Mouse (Mus musculus): ENCODE data around the gene Hsbp1. TPM values are rescaled to one million over a fixed set of nuclear protein-coding genes. Genes with fewer than 3 reads are reported as not detected.
"Not testable (repeated sequence)": the region's sequence is repeated elsewhere in the genome, so short reads cannot be mapped to it uniquely, and the experiment has no call there.

The Hsbp1 gene
- 259 and 264 TPM in 2 replicates for polyA plus RNA-seq (2015; fragmentation: Nextera tagmentation; extraction: Ambion mirVana)

DNA sequence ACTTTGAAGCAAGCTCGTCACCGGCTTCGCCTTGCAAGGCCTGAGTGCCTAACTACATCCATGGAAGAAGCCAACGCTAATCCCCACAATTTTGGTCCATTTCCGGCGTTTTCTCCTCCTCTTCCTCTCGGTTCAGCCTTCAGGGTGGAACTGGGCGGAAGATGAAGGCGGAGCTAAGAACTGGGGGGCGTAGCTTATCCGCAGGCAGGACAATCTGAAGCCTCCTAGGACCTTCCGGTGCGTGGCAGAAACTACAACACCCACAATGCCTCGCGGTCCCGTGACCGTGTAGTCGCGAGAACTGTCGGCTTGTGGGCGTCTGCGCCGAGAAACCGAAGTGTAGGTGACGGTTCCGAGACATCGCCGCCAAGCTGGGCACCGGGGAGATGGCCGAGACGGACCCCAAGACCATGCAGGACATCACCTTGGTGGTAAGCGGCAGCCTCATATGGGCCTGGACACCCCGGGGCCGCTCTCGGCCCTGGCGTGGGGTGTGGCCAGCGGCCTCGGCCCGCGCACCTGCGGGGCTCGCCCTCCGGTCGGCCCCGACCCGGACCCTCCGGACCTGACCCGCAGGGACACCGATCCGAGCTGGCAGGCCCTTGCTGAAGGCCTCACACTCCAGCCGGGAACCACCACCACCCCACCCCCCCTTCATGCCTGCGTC, at the start of gene Hsbp1:
Gene Hsbp1, plus strand, starts transcription at position 299 of the 667 bp plus-strand sequence.
- WGBS = 2% methylated on average over 52 of the region's 52 CpGs
- H3K27me3 ChIP-seq (replicated peaks; ENCODE audit: control insufficient read depth, insufficient read depth, low read length) = 0 out of 2 replicates have a peak, but pooled peaks cover 2% of the 10 kb centered on the region
- peak within 1 kb of the TSS; percentile 99 for H3K4me3 ChIP-seq (ENCODE audit: low read length)
- peak within 1 kb of the TSS; percentile 37 for H3K27ac ChIP-seq (ENCODE audit: low read length)
- peaks cover 10% of the 10 kb centered on the region; the same call in 1 of the 2 replicates for H3K36me3 ChIP-seq (ENCODE audit: control insufficient read depth, insufficient read depth, low read length)
- peak; percentile 99 for ATAC-seq
- peaks cover 5% of the 10 kb centered on the region; the same call in 1 of the 2 replicates for H3K9me3 ChIP-seq (ENCODE audit: control insufficient read depth, low read length)
- peak within 1 kb of the TSS; percentile 86 for H3K9ac ChIP-seq (ENCODE audit: low read depth, low read length)
- H3K4me2 ChIP-seq (ENCODE audit: low read depth, low read length) = peak within 1 kb of the TSS; percentile 69
- peaks cover 8% of the 10 kb centered on the region for H3K4me1 ChIP-seq (ENCODE audit: control insufficient read depth, insufficient read depth, low read length)

DNA sequence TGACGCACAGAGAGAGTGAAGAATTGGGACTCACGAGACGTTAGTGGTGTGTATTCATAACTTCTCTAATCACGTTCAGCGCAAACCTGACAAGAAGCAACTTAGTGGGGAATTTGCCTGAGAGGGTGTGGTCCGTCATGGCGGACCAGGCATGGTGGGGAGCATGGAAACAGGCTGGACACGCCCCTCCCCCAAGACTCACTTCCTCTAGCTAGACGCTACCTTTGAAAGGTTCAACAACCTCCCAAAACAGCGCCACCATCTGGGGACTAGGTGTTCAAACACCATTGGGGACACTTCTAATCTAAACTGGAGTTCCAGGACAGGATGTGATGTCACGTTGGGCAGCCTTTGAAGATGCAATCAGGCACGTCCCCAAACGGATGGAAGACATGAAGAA, 48.8 kb upstream of the Hsbp1 start:
- WGBS = 80% methylated on average over 13 of the region's 13 CpGs
- Histone ChIP-seq H3K4me3 (ENCODE audit: low read length) (no peak overlapping the region), H3K27me3 (replicated peaks; ENCODE audit: control insufficient read depth, insufficient read depth, low read length) (no peaks in the 10 kb centered on the region), H3K4me1 (ENCODE audit: control insufficient read depth, insufficient read depth, low read length) (no peaks in the 10 kb centered on the region), H3K4me2 (ENCODE audit: low read depth, low read length) (no peak overlapping the region), H3K27ac (ENCODE audit: low read length) (no peak overlapping the region), H3K36me3 (ENCODE audit: control insufficient read depth, insufficient read depth, low read length) (no peaks in the 10 kb centered on the region), H3K9me3 (ENCODE audit: control insufficient read depth, low read length) (no peaks in the 10 kb centered on the region), H3K9ac (ENCODE audit: low read depth, low read length) (no peak overlapping the region)
- no peak for ATAC-seq

DNA sequence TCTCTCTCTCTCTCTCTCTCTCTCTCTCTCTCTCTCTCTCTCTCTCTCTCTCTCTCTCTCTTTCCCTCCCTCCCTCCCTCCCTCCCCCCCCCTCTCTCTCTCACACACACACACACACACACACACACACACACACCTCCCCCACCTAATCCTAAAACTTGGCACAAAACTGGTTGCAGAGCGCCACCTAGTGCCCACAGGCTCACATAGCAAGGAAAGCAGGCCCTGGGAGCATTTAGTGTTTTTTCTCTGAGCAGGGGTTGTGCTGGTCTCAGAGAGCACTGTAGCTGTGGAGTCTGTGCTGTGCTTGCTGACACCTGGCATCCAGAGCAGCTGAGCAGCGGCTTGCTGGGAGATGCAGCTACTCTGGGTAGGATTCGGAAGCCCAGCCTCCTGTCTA, 46.5 kb upstream of the Hsbp1 start:
- H3K27ac ChIP-seq (ENCODE audit: low read length); ATAC-seq: not testable (repeated sequence)

DNA sequence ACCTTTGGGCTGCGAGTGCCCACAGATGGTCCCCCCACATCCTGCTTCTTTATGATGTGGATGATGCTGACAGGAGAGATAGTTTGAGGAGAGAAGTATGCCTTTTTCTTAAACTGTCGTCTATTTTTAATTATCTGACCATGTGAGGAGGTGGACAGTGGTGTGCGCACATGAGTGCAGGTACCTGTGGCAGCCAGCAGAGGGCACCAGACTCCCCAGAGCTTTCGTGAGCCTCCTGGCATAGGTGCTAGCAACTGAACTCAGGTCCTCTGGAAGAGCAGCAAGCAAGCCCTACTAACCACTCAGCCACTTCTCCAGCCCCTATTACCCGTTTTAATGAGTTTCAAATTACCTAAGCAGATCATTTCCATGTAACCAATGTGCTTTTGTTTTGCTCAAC, 44.0 kb upstream of the Hsbp1 start:
- H3K27me3 ChIP-seq (replicated peaks; ENCODE audit: control insufficient read depth, insufficient read depth, low read length) = no peaks in the 10 kb centered on the region
- WGBS = 93% methylated on average over 5 of the region's 5 CpGs
- no peaks in the 10 kb centered on the region for H3K9me3 ChIP-seq (ENCODE audit: control insufficient read depth, low read length)
- H3K9ac ChIP-seq (ENCODE audit: low read depth, low read length) = no peak overlapping the region
- H3K4me1 ChIP-seq (ENCODE audit: control insufficient read depth, insufficient read depth, low read length) = no peaks in the 10 kb centered on the region
- no peak overlapping the region for H3K4me2 ChIP-seq (ENCODE audit: low read depth, low read length)
- H3K27ac ChIP-seq (ENCODE audit: low read length) = no peak overlapping the region
- ATAC-seq = no peak
- H3K36me3 ChIP-seq (ENCODE audit: control insufficient read depth, insufficient read depth, low read length) = no peaks in the 10 kb centered on the region
- no peak overlapping the region for H3K4me3 ChIP-seq (ENCODE audit: low read length)

More for the DNA sequence above, 46.5 kb upstream of the Hsbp1 start:
- not testable (repeated sequence) for H3K4me3 ChIP-seq (ENCODE audit: low read length); H3K36me3 ChIP-seq (ENCODE audit: control insufficient read depth, insufficient read depth, low read length); H3K4me2 ChIP-seq (ENCODE audit: low read depth, low read length); H3K27me3 ChIP-seq (replicated peaks; ENCODE audit: control insufficient read depth, insufficient read depth, low read length); H3K4me1 ChIP-seq (ENCODE audit: control insufficient read depth, insufficient read depth, low read length); H3K9ac ChIP-seq (ENCODE audit: low read depth, low read length); H3K9me3 ChIP-seq (ENCODE audit: control insufficient read depth, low read length)
- WGBS = 26% methylated on average over 3 of the region's 3 CpGs

DNA sequence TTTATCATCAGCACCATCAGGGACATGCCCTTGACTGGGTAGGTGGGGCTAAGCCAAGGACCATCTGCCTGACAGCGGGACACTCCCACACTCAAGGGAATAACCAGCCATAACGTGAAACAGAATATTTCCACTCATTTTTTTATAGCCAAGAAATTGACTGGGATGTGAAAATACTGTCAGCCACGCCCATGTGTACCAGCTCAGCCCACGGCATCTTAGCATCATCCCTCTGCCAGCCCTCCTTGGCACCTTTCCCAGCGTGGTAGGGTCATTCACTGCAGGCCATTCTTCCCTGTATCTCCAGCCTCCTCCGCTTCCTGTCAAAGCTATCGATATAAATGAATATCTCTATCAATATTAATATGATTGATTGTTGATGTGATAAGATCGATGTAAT, 40.1 kb upstream of the Hsbp1 start:
- H3K9me3 ChIP-seq (ENCODE audit: control insufficient read depth, low read length) = no peaks in the 10 kb centered on the region
- H3K4me2 ChIP-seq (ENCODE audit: low read depth, low read length) = no peak overlapping the region
- no peaks in the 10 kb centered on the region for H3K27me3 ChIP-seq (replicated peaks; ENCODE audit: control insufficient read depth, insufficient read depth, low read length)
- no peak overlapping the region for H3K9ac ChIP-seq (ENCODE audit: low read depth, low read length)
- no peaks in the 10 kb centered on the region for H3K36me3 ChIP-seq (ENCODE audit: control insufficient read depth, insufficient read depth, low read length)
- no peaks in the 10 kb centered on the region for H3K4me1 ChIP-seq (ENCODE audit: control insufficient read depth, insufficient read depth, low read length)
- 78% methylated on average over 8 of the region's 8 CpGs for WGBS
- no peak overlapping the region for H3K27ac ChIP-seq (ENCODE audit: low read length)
- no peak overlapping the region for H3K4me3 ChIP-seq (ENCODE audit: low read length)
- ATAC-seq = no peak

DNA sequence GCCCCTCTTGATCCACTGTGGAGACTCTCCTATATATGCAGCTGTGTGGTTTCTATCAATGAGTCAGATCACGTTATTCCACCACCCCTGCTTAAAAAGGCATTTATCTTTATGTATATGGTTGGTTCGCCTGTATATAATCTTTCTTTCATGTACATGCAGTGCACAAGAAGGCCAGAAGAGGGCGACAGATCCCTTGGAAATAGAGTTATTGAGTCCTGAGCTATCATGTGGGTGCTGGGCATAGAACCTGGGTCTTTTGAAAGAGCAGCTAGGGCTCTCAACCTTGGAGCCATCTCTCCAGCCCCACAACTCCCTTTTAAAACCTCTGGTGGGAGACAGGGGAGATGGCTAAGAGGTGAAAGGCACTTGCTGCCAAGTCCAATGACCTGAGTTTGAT, 32.9 kb upstream of the Hsbp1 start:
- Histone ChIP-seq H3K4me1 (ENCODE audit: control insufficient read depth, insufficient read depth, low read length) (no peaks in the 10 kb centered on the region), H3K9ac (ENCODE audit: low read depth, low read length) (no peak overlapping the region), H3K9me3 (ENCODE audit: control insufficient read depth, low read length) (no peaks in the 10 kb centered on the region; the same call in 1 of the 2 replicates), H3K27ac (ENCODE audit: low read length) (no peak overlapping the region), H3K4me2 (ENCODE audit: low read depth, low read length) (no peak overlapping the region), H3K4me3 (ENCODE audit: low read length) (no peak overlapping the region), H3K27me3 (replicated peaks; ENCODE audit: control insufficient read depth, insufficient read depth, low read length) (no peaks in the 10 kb centered on the region), H3K36me3 (ENCODE audit: control insufficient read depth, insufficient read depth, low read length) (no peaks in the 10 kb centered on the region)
- no peak for ATAC-seq
- 29% methylated on average over 3 of the region's 3 CpGs for WGBS

DNA sequence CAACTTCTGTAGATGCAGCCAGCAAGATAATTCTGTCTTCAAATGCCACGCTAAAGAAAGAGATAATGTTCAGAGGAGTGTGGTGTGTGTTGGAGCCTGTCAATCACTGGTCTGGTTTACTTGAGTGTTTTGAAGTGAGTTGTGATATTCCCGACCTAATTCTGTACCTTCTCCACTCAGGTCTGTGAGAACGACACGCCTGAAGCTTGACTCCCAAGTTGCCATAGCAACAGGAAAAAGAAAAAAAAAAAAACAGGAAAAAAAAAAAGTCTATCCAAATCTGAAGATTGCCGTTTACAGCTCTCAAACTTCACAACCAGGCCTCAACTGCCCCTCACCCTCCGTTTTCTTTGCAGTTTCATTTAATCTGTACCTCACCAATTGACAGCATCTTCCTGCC, 21.1 kb upstream of the Hsbp1 start:
- Histone ChIP-seq H3K9me3 (ENCODE audit: control insufficient read depth, low read length) (no peaks in the 10 kb centered on the region), H3K4me1 (ENCODE audit: control insufficient read depth, insufficient read depth, low read length) (no peaks in the 10 kb centered on the region), H3K9ac (ENCODE audit: low read depth, low read length) (no peak overlapping the region), H3K4me3 (ENCODE audit: low read length) (no peak overlapping the region), H3K27me3 (replicated peaks; ENCODE audit: control insufficient read depth, insufficient read depth, low read length) (no peaks in the 10 kb centered on the region), H3K4me2 (ENCODE audit: low read depth, low read length) (no peak overlapping the region), H3K27ac (ENCODE audit: low read length) (no peak overlapping the region), H3K36me3 (ENCODE audit: control insufficient read depth, insufficient read depth, low read length) (no peaks in the 10 kb centered on the region)
- ATAC-seq = no peak
- WGBS = 58% methylated on average over 6 of the region's 6 CpGs

DNA sequence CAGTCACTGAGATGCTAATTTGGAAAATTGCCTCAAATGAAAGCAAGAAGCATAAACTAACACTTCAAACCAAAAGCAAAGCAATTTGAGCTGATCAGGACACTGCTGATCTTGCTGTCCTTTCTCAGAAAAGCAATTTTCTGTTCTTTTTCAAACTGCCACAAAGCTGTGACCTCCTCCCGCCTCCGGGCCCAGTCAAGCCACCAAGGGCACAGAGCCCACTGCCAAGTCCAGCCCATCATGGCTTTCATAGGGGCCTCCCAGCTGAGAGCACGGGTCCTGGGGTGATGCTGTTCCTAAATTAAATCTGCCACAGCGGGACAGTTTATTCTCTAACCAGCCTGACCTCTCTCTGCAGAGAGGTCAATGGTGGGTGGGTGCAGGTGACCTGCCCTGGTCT, 4.7 kb upstream of the Hsbp1 start:
- Histone ChIP-seq H3K36me3 (ENCODE audit: control insufficient read depth, insufficient read depth, low read length) (no peaks in the 10 kb centered on the region), H3K4me2 (ENCODE audit: low read depth, low read length) (no peak overlapping the region), H3K4me3 (ENCODE audit: low read length) (no peak overlapping the region), H3K4me1 (ENCODE audit: control insufficient read depth, insufficient read depth, low read length) (no peaks in the 10 kb centered on the region), H3K27me3 (replicated peaks; ENCODE audit: control insufficient read depth, insufficient read depth, low read length) (0 out of 2 replicates have a peak, but pooled peaks cover 2% of the 10 kb centered on the region), H3K9me3 (ENCODE audit: control insufficient read depth, low read length) (peaks cover 9% of the 10 kb centered on the region; the same call in 1 of the 2 replicates), H3K9ac (ENCODE audit: low read depth, low read length) (no peak overlapping the region), H3K27ac (ENCODE audit: low read length) (no peak overlapping the region)
- no peak for ATAC-seq
- WGBS = 84% methylated on average over 4 of the region's 4 CpGs

DNA sequence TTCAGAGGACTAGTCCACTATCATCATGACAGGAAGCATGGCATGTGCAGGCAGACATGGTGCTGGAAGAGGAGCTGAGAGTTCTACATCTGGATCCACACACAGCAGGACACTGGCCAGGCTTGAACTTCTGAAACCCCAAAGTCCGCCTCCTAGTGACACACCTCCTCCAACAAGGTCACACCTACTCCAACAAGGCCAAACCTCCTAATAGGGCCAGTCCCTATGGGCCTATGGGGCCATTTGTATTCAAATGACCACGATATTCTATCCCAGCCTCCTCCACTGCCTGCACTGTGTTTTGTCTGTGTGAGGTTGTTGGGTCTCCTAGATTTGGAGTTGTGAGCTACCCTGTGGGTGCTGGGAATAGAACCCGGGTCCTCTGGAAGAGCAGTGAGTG, 682 bp upstream of the Hsbp1 start:
- Histone ChIP-seq H3K4me3 (ENCODE audit: low read length) (peak overlapping the region; percentile 99), H3K4me1 (ENCODE audit: control insufficient read depth, insufficient read depth, low read length) (peaks cover 8% of the 10 kb centered on the region), H3K4me2 (ENCODE audit: low read depth, low read length) (peak overlapping the region; percentile 49), H3K27ac (ENCODE audit: low read length) (no peak overlapping the region), H3K36me3 (ENCODE audit: control insufficient read depth, insufficient read depth, low read length) (0 out of 2 replicates have a peak, but pooled peaks cover 3% of the 10 kb centered on the region), H3K9me3 (ENCODE audit: control insufficient read depth, low read length) (peaks cover 5% of the 10 kb centered on the region; the same call in 1 of the 2 replicates), H3K9ac (ENCODE audit: low read depth, low read length) (no peak overlapping the region), H3K27me3 (replicated peaks; ENCODE audit: control insufficient read depth, insufficient read depth, low read length) (0 out of 2 replicates have a peak, but pooled peaks cover 2% of the 10 kb centered on the region)
- ATAC-seq = no peak; the same call in 1 of the 2 replicates
- 82% methylated on average over 3 of the region's 3 CpGs for WGBS

All from intestine, embryonic 16.5 days (tissue).